Mouse (Mus musculus): ENCODE measurements around the gene Pigs. TPM values are rescaled to one million over a fixed set of nuclear protein-coding genes. Genes with fewer than 3 reads are reported as not detected.

The Pigs gene
- total and polyA plus RNA-seq, 2 experiments from 2014 or later, result 31.2 to 39.7 TPM

DNA sequence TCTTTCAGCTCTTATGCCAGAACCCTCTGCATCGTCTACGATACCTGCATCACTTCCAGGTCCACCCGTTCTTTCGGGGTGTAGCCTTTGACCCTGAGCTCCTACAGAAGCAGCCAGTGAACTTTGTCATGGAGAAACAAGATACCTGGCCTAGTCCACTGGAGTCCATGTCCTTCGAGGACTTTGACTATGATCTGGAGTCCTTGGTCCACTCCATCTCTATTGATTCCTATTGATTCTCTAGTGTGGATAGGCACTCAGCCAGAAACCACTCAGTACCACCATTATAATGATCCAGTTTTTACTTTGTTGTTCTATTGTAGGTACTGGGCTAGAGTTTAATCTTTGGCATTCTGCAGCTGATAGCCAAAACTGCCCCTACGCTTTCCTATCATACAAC is 33.6 kb upstream of the Pigs start:
- Histone ChIP-seq H3K27me3 (ENCODE audit: control insufficient read depth, insufficient read depth, low read length) (no peaks in the 10 kb centered on the region), H3K9ac (replicated peaks; ENCODE audit: low read depth, low read length) (no peak overlapping the region), H3K36me3 (replicated peaks; ENCODE audit: control insufficient read depth, insufficient read depth, low read length) (peaks cover 34% of the 10 kb centered on the region), H3K4me2 (ENCODE audit: low read depth, low read length) (no peak overlapping the region), H3K4me3 (ENCODE audit: low read depth, low read length) (no peak overlapping the region), H3K9me3 (replicated peaks; ENCODE audit: control insufficient read depth, low read length) (no peaks in the 10 kb centered on the region), H3K27ac (ENCODE audit: low read depth) (no peak overlapping the region), H3K4me1 (ENCODE audit: control insufficient read depth, insufficient read depth) (no peaks in the 10 kb centered on the region)
- no peak for ATAC-seq (ENCODE audit: insufficient read depth, low read depth)
- 91% methylated on average over 6 of the region's 6 CpGs for WGBS
- no peak for DNase-seq (ENCODE audit: low spot score)
- TF ChIP-seq CTCF (IDR thresholded peaks at IDR 0.05; ENCODE audit: low read depth) (no peak), EP300 (IDR thresholded peaks at IDR 0.05; ENCODE audit: low read depth) (no peak)

GRCm38 (mm10) chr11:78300917-78301316 is 27.3 kb upstream of the Pigs start:
- Histone ChIP-seq H3K36me3 (replicated peaks; ENCODE audit: control insufficient read depth, insufficient read depth, low read length) (peaks cover 20% of the 10 kb centered on the region), H3K9me3 (replicated peaks; ENCODE audit: control insufficient read depth, low read length) (no peaks in the 10 kb centered on the region), H3K4me2 (ENCODE audit: low read depth, low read length) (peak overlapping the region; percentile 96), H3K27ac (ENCODE audit: low read depth) (no peak overlapping the region), H3K27me3 (ENCODE audit: control insufficient read depth, insufficient read depth, low read length) (no peaks in the 10 kb centered on the region), H3K4me3 (ENCODE audit: low read depth, low read length) (peak overlapping the region; percentile 87), H3K4me1 (ENCODE audit: control insufficient read depth, insufficient read depth) (0 out of 2 replicates have a peak, but pooled peaks cover 8% of the 10 kb centered on the region), H3K9ac (replicated peaks; ENCODE audit: low read depth, low read length) (0 out of 2 replicates have a peak overlapping the region, but pooled peaks have one; percentile 28)
- no peak for DNase-seq (ENCODE audit: low spot score)
- WGBS, result 65% methylated on average over 7 of the region's 7 CpGs
- ATAC-seq (ENCODE audit: insufficient read depth, low read depth), result peak; percentile 15; the same call in 1 of the 2 replicates
- TF ChIP-seq CTCF (IDR thresholded peaks at IDR 0.05; ENCODE audit: low read depth) (no peak), EP300 (IDR thresholded peaks at IDR 0.05; ENCODE audit: low read depth) (no peak)

- Histone ChIP-seq H3K27ac (ENCODE audit: low read depth) (peak within 1 kb of the TSS; percentile 74), H3K9me3 (replicated peaks; ENCODE audit: control insufficient read depth, low read length) (no peaks in the 10 kb centered on the region), H3K27me3 (ENCODE audit: control insufficient read depth, insufficient read depth, low read length) (no peaks in the 10 kb centered on the region), H3K36me3 (replicated peaks; ENCODE audit: control insufficient read depth, insufficient read depth, low read length) (peaks cover 21% of the 10 kb centered on the region), H3K4me2 (ENCODE audit: low read depth, low read length) (peak within 1 kb of the TSS; percentile 96), H3K4me3 (ENCODE audit: low read depth, low read length) (peak within 1 kb of the TSS; percentile 87), H3K9ac (replicated peaks; ENCODE audit: low read depth, low read length) (peak within 1 kb of the TSS; percentile 73), H3K4me1 (ENCODE audit: control insufficient read depth, insufficient read depth) (0 out of 2 replicates have a peak, but pooled peaks cover 8% of the 10 kb centered on the region)
- ATAC-seq (ENCODE audit: insufficient read depth, low read depth) (peak; percentile 100), DNase-seq (ENCODE audit: low spot score) (peak; percentile 90)
- under 1% methylated on average over 49 of the region's 49 CpGs for WGBS
- TF ChIP-seq CTCF (IDR thresholded peaks at IDR 0.05; ENCODE audit: low read depth), result no peak
- TF ChIP-seq EP300 (IDR thresholded peaks at IDR 0.05; ENCODE audit: low read depth), result no peak
These were observed 26.7 kb upstream of the Pigs start, which contains the start of gene Spag5 for GRCm38 (mm10) chr11:78301357-78302084. Gene Spag5, plus strand, starts transcription at chr11:78301529.

GRCm38 (mm10) chr11:78305272-78305671 is 22.9 kb upstream of the Pigs start:
- Histone ChIP-seq H3K4me2 (ENCODE audit: low read depth, low read length) (no peak overlapping the region), H3K9ac (replicated peaks; ENCODE audit: low read depth, low read length) (no peak overlapping the region), H3K27ac (ENCODE audit: low read depth) (no peak overlapping the region), H3K9me3 (replicated peaks; ENCODE audit: control insufficient read depth, low read length) (no peaks in the 10 kb centered on the region), H3K4me1 (ENCODE audit: control insufficient read depth, insufficient read depth) (0 out of 2 replicates have a peak, but pooled peaks cover 8% of the 10 kb centered on the region), H3K27me3 (ENCODE audit: control insufficient read depth, insufficient read depth, low read length) (no peaks in the 10 kb centered on the region), H3K36me3 (replicated peaks; ENCODE audit: control insufficient read depth, insufficient read depth, low read length) (peaks cover 44% of the 10 kb centered on the region), H3K4me3 (ENCODE audit: low read depth, low read length) (no peak overlapping the region)
- TF ChIP-seq CTCF (IDR thresholded peaks at IDR 0.05; ENCODE audit: low read depth) (no peak), EP300 (IDR thresholded peaks at IDR 0.05; ENCODE audit: low read depth) (no peak)
- DNase-seq (ENCODE audit: low spot score), result no peak
- 77% methylated on average over 4 of the region's 4 CpGs for WGBS
- ATAC-seq (ENCODE audit: insufficient read depth, low read depth), result no peak

DNA sequence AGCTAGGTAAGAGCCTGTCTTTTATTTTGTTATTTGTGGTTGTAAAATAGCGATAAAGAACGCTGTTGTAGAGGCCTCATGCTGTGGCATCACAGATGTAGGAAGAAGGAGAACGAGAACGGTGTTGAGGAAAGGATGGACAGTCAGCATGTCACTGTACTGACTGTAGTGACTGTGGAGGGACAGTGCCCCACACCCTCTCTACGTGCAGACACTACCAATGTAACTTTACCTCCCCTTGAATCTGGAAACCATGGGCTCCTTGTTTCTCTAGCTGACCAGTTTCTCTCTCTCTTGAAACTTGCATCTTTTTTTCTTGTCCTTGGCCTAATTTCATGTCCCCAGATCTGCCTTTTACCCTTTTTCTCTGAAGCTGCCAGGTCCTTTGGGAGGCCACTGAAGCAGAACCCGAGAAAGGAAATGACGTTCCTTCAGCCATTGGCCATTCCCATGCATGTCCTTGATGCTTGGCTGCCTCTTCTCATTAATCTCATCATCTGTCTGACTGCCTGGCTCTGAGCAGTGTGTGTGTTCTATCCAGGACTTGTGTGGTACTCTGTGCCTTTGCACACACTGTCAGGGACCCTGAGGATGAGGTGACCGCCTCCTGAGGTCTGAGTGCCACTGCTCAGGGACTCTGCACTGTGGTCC is 17.2 kb upstream of the Pigs start:
- 89% methylated on average over 8 of the region's 8 CpGs for WGBS
- no peak for ATAC-seq (ENCODE audit: insufficient read depth, low read depth)
- no peaks in the 10 kb centered on the region for H3K27me3 ChIP-seq (ENCODE audit: control insufficient read depth, insufficient read depth, low read length)
- no peak overlapping the region for H3K4me2 ChIP-seq (ENCODE audit: low read depth, low read length)
- DNase-seq (ENCODE audit: low spot score), result no peak
- H3K4me3 ChIP-seq (ENCODE audit: low read depth, low read length), result no peak overlapping the region
- no peaks in the 10 kb centered on the region for H3K9me3 ChIP-seq (replicated peaks; ENCODE audit: control insufficient read depth, low read length)
- no peak overlapping the region for H3K27ac ChIP-seq (ENCODE audit: low read depth)
- peaks cover 67% of the 10 kb centered on the region for H3K36me3 ChIP-seq (replicated peaks; ENCODE audit: control insufficient read depth, insufficient read depth, low read length)
- TF ChIP-seq CTCF (IDR thresholded peaks at IDR 0.05; ENCODE audit: low read depth) (no peak), EP300 (IDR thresholded peaks at IDR 0.05; ENCODE audit: low read depth) (no peak)
- H3K4me1 ChIP-seq (ENCODE audit: control insufficient read depth, insufficient read depth), result no peaks in the 10 kb centered on the region
- no peak overlapping the region for H3K9ac ChIP-seq (replicated peaks; ENCODE audit: low read depth, low read length)

Data from heart, postnatal 0 days (tissue).